Mouse (Mus musculus): Measurements from ENCODE around the gene Jmjd1c.

Gene Jmjd1c

GRCm38 (mm10) chr10:67185491-67186081, 89.7 kb downstream of the Jmjd1c start:
- DNase-seq (ENCODE audit: extremely low read depth, insufficient read length, low spot score) = peak; percentile 69

DNA sequence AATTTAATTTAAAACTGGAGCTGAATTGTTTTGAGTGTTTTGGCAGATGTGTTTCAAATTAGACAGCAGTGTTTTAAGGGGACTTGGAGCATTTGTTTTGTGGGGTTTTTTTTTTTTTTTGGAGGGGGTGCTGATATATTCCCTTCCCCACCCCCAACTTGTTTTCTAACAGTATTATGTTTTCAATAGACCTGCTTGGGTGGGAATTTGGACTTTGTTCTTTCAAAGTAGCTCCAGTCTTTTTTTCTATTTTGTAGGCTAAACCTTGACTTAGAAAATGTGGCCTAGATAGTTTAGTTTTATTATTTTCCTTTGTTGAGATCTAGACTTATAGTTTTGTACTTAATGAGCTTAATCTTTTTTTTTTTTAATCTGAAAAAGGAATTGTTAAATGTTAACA, 90.6 kb downstream of the Jmjd1c start:
- no peak for DNase-seq (ENCODE audit: extremely low read depth, insufficient read length, low spot score)

DNA sequence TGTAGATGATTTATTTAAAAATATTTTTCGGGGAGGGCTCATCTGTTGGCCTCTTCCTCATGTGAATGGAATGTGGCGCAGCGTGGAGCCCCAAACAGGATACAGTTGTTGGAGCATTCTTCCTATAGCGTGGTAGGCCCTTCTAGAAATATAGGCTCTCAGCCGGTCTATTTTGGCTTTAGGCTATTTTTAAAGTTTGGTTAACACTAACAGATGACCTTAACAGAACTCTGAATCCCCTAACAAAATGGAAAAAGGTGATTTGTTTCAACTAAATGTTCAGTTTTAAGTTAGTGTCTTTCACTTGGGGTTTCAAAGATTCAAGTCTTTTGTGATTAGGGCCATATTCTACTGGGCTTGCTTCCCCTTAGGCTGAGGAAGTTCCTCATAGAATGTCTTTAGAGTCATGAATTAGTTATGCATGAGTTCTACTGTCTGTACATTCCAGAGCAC, 91.1 kb downstream of the Jmjd1c start:
- DNase-seq (ENCODE audit: extremely low read depth, insufficient read length, low spot score) = peak; percentile 26

- no peak for DNase-seq (ENCODE audit: extremely low read depth, insufficient read length, low spot score)
Observed at GRCm38 (mm10) chr10:67187952-67188351, 92.0 kb downstream of the Jmjd1c start.

DNA sequence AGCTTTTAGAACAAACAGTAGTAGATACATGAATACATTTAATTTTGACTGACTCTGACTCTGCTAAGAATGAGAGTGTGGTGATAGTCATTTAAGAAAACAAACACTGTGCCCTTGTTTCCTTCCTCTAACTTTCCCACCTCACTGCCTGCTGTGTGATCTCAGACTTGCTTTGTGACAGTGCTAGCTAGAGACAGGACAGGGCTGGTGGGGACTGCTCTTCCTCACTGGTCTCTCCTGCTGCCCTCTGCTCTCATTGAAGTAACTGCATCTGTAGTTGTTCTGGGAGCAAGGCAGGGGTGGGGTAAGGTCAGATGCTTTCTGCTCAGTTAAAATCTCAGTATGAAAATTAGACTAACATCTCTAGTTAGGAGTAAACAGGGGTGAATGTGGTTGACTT, 93.1 kb downstream of the Jmjd1c start:
- DNase-seq (ENCODE audit: extremely low read depth, insufficient read length, low spot score) = no peak

DNA sequence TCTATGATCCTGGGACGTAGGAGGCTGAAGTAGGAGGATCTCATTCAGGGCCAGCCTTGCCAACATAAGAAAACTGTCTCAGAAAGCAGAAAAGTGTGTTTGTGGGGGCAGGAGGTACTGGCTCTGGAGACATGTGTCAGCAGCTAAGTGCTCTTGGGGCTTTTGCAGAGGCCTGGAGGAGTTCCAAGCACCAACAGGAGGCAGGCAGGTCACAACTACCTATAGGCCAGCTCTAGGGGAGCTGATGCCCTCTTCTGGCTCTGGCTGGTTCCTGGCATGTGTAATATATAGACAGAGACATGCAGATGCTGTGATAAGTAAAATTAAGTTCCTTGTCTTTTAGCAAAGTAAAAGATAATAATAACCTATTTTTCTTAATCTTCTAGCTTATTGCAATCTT, 94.3 kb downstream of the Jmjd1c start:
- no peak for DNase-seq (ENCODE audit: extremely low read depth, insufficient read length, low spot score)

- DNase-seq (ENCODE audit: extremely low read depth, insufficient read length, low spot score) = no peak
Observed at GRCm38 (mm10) chr10:67192366-67192765, 96.4 kb downstream of the Jmjd1c start.

GRCm38 (mm10) chr10:67193003-67193652, 97.2 kb downstream of the Jmjd1c start:
- no peak for DNase-seq (ENCODE audit: extremely low read depth, insufficient read length, low spot score)

GRCm38 (mm10) chr10:67194046-67194445, 98.1 kb downstream of the Jmjd1c start:
- DNase-seq (ENCODE audit: extremely low read depth, insufficient read length, low spot score) = no peak

- no peak for DNase-seq (ENCODE audit: extremely low read depth, insufficient read length, low spot score)
Observed at GRCm38 (mm10) chr10:67195671-67196070, 99.7 kb downstream of the Jmjd1c start.

DNA sequence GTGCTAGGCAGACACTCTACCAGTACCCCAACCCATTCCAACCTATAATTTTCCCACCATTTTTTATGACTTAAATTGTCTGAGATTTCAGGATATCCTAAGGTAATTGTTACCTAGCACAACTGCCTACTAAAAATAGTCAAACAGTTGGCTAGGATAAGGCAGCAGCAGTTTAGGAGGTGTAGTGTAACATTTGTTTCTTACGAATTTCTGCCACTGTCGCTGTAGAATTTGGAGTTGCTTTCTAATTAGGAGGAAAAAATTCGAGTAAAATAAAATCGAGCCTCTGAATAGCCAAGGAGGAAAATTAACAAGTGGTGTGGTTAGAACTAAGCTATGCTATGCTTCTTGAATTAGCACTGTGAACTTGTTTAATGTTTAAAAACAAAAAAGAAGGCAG, 101.3 kb downstream of the Jmjd1c start:
- DNase-seq (ENCODE audit: extremely low read depth, insufficient read length, low spot score) = no peak

DNA sequence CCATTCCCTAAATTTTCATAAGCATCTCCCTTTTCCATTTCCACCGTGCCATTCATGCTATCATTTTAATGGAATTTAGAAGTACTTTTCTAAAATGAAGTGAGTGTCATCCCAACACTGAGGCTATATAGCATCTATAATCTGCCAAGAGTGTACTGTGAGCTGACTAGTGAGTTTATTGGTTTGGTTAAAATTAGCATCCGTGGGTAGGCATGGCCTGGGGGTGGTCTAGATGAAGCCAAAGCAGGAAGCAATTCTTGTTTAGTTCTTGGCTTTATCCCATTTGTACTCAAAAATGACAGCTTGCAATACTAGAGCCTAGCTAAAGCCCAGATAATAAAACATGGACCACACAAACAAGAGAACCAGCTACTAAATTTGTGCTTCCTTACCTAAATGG, 101.9 kb downstream of the Jmjd1c start:
- DNase-seq (ENCODE audit: extremely low read depth, insufficient read length, low spot score) = no peak

- no peak for DNase-seq (ENCODE audit: extremely low read depth, insufficient read length, low spot score)
Observed at GRCm38 (mm10) chr10:67201769-67202168, 105.8 kb downstream of the Jmjd1c start.

DNA sequence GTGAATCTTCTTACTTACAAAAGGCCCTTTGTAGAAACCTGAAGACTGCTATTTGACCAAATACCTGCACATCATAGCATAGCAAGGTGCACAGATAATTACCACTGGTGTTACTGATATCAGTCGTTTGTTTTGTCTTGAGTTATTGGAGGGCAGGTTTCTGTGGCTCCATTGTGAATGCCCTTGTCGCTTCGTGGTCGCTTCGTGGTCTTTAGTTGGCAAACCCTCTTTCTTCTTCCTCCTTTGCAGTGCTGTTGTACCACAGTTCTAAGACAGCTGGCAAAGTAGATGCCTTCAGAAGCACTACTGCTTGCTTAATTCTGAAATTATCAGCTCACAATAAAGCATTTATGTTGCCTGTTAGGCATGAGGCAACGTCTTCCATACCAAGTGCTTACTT, 106.5 kb downstream of the Jmjd1c start:
- no peak for DNase-seq (ENCODE audit: extremely low read depth, insufficient read length, low spot score)

DNA sequence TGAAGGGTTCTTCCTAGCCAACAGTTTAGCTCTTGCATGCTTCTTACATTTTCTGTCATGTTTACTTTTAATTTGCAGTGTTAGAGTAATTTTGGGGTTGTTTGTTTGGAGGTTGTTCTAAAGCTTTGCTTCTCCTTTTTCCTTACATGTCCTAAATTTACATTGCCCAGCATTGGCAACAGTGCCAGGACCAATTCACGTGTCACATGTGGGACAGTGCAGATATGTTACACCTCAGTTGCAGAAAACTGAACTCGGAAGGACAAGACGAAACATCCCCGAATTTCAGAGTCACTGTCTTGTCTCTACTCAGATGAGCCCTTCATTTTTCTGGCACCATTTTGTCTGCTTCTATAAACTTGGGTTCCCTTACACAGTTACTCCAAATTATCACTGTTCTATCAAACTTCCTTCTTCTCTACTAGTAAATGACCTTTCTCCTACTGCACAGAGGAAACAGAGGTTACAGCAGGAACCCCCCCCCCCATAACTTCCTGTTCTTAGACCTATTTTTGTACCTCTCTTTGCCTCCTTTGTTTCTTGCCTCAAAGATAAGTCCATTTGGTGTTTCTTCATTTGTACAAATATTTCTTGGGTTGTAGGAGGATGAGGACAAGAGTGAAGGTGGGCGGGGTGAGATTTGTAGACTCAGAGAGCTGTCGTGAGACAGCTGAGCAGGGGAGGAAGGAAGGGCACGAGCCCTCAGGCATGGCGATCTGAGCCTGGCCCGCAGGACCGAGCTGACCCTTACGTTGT, 108.9 kb downstream of the Jmjd1c start:
- no peak for DNase-seq (ENCODE audit: extremely low read depth, insufficient read length, low spot score)

- DNase-seq (ENCODE audit: extremely low read depth, insufficient read length, low spot score) = no peak
Observed at GRCm38 (mm10) chr10:67207931-67208330, 112.0 kb downstream of the Jmjd1c start.

DNA sequence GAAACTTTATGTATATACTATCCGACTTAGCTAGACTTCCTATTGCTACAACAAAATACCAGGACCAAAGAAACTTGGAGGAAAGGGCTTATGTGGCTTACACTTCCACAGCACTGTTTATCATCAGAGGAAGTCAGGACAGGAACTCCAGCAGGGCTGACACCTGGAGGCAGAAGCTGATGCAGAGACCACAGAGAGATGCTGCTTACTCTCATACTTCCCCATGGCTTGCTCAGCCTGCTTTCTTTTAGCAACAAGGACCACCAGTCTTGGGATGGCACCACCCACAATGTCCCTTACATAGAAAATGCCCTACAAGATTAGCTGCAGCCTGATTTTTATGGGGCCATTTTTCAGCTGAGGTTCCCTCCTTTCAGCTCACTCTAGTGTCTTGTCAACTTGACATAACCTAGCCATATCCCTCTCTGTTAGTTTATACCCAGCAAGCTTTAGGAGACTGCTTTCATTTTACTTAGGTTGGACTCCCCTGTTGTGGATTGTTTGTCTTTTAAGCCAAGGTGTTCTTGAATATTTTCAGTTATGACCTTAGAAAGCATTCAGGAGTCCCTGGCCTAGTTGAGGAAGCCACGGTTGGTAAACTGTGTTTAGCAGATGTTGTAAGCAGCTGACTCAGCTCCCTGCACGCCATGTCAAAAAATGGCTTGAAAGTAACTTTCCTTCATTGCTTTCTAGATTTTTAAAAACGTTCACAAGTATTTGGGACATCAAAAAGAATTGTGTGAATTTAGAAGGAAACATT, 114.2 kb downstream of the Jmjd1c start:
- no peak for DNase-seq (ENCODE audit: extremely low read depth, insufficient read length, low spot score)

- no peak for DNase-seq (ENCODE audit: extremely low read depth, insufficient read length, low spot score)
Observed at GRCm38 (mm10) chr10:67212031-67212430, 116.1 kb downstream of the Jmjd1c start.

- DNase-seq (ENCODE audit: extremely low read depth, insufficient read length, low spot score) = no peak
Observed at GRCm38 (mm10) chr10:67213720-67214119, 117.8 kb downstream of the Jmjd1c start.

- no peak for DNase-seq (ENCODE audit: extremely low read depth, insufficient read length, low spot score)
Observed at GRCm38 (mm10) chr10:67215133-67215532, 119.2 kb downstream of the Jmjd1c start.

GRCm38 (mm10) chr10:67216872-67217271, 120.9 kb downstream of the Jmjd1c start:
- no peak for DNase-seq (ENCODE audit: extremely low read depth, insufficient read length, low spot score)

All from 3134 (cell line).